Mouse (Mus musculus) forebrain, embryonic 16.5 days (tissue): ENCODE measurements at regions not wholly inside any gene's neighbourhood (a gene's known extent, or its start where the extent isn't known, plus 50 kb on each side); places are given as distances from the start of the nearest gene placed in this dataset.
A peak's percentile ranks its signal among the peaks of the same experiment; 100 is the strongest.
"Not testable (repeated sequence)": the region's sequence is repeated elsewhere in the genome, so short reads cannot be mapped to it uniquely, and the experiment has no call there.

ENCODE experiments used
- ATAC-seq: fragments of 200-750 bp; cut with Nextera tagmentation; 2 replicates; pipeline ENCODE4 v1.8.0; 2017; ENCODE audit warnings: mild to moderate bottlenecking, moderate library complexity
- H3K27ac ChIP-seq: fragments of 300-500 bp; sonication (generic); 2 replicates; pipeline ENCODE4 v1.5.1; 2014; ENCODE audit warnings: low read length, control low read depth
- H3K27me3 ChIP-seq: fragments of 300-500 bp; sonication (generic); replicated peaks from 2 replicates; pipeline ENCODE4 v1.6.1; 2014; ENCODE audit warnings: low read length; ENCODE audit not compliant: control insufficient read depth, insufficient read depth
- H3K36me3 ChIP-seq: fragments of 300-500 bp; sonication (generic); 2 replicates; pipeline ENCODE4 v1.6.1; 2014; ENCODE audit not compliant: control insufficient read depth, insufficient read depth
- H3K4me1 ChIP-seq: fragments of 300-500 bp; sonication (generic); replicated peaks from 2 replicates; pipeline ENCODE4 v1.6.1; 2014; ENCODE audit warnings: low read length; ENCODE audit not compliant: control insufficient read depth, insufficient read depth
- H3K4me2 ChIP-seq: fragments of 300-500 bp; sonication (generic); 2 replicates; pipeline ENCODE4 v1.6.1; 2014; ENCODE audit warnings: mild to moderate bottlenecking, low read length, control low read depth
- H3K4me3 ChIP-seq: fragments of 300-500 bp; sonication (generic); replicated peaks from 2 replicates; pipeline ENCODE4 v1.5.1; 2014; ENCODE audit warnings: mild to moderate bottlenecking, low read length, control low read depth
- H3K9ac ChIP-seq: fragments of 300-500 bp; sonication (generic); replicated peaks from 2 replicates; pipeline ENCODE4 v1.6.1; 2014; ENCODE audit warnings: low read depth, low read length, control low read depth
- H3K9me3 ChIP-seq: fragments of 300-500 bp; sonication (generic); 2 replicates; pipeline ENCODE4 v1.6.1; 2016; ENCODE audit warnings: low read length; ENCODE audit not compliant: control insufficient read depth
- WGBS: fragments of 180-500 bp; shearing (Covaris S2); extraction: QIAGEN DNeasy Blood & Tissue Kit; methylation state at CpG from one replicate; pipeline ENCODE4 v1.1.7; 2014; 5-methylcytosine and 5-hydroxymethylcytosine counted together

DNA sequence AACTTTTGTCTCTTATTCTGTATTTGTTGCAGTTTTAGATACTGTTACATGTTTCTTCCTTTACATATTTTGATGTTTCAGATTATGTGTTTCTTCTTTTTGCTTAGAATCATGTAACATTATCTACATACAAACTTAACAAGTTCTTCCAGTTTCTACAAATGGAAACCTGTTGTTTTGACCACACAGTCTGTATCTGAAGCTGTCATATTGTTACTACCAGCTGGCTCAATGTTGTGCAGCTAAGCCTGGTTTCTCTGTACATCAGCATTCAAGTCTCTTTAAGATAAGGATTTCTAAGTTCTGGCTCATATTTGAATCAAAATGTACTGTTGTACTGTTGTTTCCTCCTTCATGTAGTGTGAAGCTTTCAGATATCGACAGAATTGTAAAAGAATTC is 65.4 kb upstream of the Vps41 start:
- Histone ChIP-seq H3K4me1 (no peaks in the 10 kb centered on the region), H3K36me3 (no peaks in the 10 kb centered on the region), H3K4me3 (no peak overlapping the region), H3K9me3 (no peaks in the 10 kb centered on the region), H3K27ac (no peak overlapping the region), H3K9ac (no peak overlapping the region), H3K4me2 (no peak overlapping the region), H3K27me3 (no peaks in the 10 kb centered on the region)
- 96% methylated on average over 1 of the region's 1 CpGs for WGBS
- no peak for ATAC-seq

DNA sequence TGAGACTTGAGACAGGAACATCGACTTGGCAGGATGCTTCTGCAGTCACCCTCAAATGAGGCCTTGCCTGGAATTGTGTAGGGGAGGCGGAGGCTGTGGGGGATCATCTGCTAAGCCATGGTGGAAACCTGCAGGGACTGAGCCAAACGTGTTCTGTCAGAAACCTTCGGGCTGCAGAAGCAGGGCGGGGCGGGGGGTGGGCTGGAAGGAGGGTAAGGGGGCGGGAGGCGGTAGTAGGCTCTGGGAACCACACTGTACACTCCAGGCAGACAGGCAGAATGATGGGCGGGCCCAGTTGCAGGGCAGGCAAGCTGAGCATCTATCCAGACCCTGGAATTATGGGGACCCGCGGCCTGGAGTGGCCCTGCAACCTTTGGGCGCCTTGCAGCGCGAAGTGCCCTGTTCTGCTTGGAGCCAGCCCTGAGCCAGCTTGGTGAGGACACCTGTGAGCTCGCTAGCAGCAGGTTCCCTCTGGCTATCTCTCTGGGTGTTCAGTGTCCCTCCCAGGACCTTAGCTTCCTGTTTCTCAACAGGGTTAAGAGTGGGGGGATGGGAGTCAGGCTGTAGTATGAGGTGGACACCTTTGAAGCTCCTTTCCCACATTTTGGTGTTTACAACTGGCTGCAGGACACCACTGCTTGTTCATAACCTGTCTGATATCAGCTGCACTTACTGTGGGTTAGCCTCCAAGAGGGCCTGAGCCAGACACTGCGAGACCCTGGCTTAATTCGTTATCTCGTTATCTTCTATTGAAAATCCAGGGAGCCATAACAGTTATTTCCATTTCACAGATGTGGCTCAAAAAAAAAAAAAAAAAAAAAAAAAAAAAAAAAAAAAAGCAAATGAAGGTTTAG is 102.1 kb upstream of the Vps41 start:
- Histone ChIP-seq H3K36me3 (no peaks in the 10 kb centered on the region), H3K4me2 (peak overlapping the region; percentile 25), H3K9me3 (no peaks in the 10 kb centered on the region), H3K4me1 (peaks cover 6% of the 10 kb centered on the region), H3K4me3 (no peak overlapping the region), H3K27me3 (no peaks in the 10 kb centered on the region), H3K27ac (no peak overlapping the region), H3K9ac (no peak overlapping the region)
- 17% methylated on average over 18 of the region's 18 CpGs for WGBS
- peak; percentile 77 for ATAC-seq

DNA sequence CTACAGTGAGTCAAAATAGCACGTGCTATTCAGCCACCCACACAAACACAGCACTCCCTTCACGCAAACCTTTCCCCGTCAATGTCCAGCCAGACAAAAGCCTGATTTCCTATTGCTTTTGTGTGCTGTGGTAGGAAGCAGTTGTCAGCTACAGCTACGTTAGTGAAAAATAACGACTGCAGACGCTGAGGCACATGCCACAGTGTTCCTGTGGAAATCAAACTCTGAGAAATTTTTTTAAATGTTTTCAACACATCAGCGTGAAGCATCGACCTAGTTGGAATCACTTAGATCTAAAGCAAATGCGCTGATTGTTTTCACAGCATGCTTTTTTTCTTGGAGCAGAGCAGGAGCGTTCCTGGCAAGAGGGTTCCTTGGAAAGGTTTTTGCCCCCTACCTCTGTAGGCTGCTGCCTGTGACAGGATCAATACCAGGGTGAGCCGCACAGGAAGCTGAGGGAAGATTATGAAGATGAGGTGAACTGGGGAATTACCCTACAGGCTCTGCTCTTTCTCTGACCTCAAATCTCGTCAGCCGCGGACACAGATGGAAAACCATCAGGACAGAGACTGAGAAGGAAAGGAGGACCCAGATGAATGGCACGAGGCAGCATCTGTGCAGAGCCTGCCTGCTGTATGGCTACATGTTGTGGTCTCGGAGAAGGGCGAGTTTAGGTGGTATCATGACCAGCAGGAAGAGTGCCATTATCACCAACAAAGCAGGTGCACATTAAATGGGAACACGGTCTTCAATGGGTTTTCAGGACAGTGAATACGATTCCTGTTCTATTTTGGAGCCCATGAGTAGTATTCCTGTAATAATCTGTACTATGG is 136.2 kb upstream of the Vps41 start:
- WGBS, result 34% methylated on average over 19 of the region's 19 CpGs
- Histone ChIP-seq H3K4me3 (no peak overlapping the region), H3K4me1 (no peaks in the 10 kb centered on the region; the same call in 1 of the 2 replicates), H3K4me2 (peak overlapping the region; percentile 15; the same call in 1 of the 2 replicates), H3K27ac (no peak overlapping the region), H3K36me3 (no peaks in the 10 kb centered on the region), H3K27me3 (no peaks in the 10 kb centered on the region), H3K9ac (no peak overlapping the region), H3K9me3 (no peaks in the 10 kb centered on the region)
- ATAC-seq, result peak; percentile 63

GRCm38 (mm10) chr13:18576016-18576415 is 141.1 kb upstream of the Vps41 start:
- Histone ChIP-seq H3K36me3 (no peaks in the 10 kb centered on the region), H3K9me3 (no peaks in the 10 kb centered on the region), H3K27me3 (no peaks in the 10 kb centered on the region), H3K4me2 (no peak overlapping the region), H3K27ac (no peak overlapping the region), H3K4me1 (no peaks in the 10 kb centered on the region; the same call in 1 of the 2 replicates), H3K4me3 (no peak overlapping the region), H3K9ac (no peak overlapping the region)
- WGBS, result 68% methylated on average over 4 of the region's 4 CpGs
- no peak for ATAC-seq

- ATAC-seq, result no peak
- Histone ChIP-seq H3K4me3 (no peak overlapping the region), H3K27me3 (no peaks in the 10 kb centered on the region), H3K4me1 (no peaks in the 10 kb centered on the region; the same call in 1 of the 2 replicates), H3K4me2 (no peak overlapping the region), H3K9ac (no peak overlapping the region), H3K27ac (no peak overlapping the region), H3K9me3 (no peaks in the 10 kb centered on the region), H3K36me3 (no peaks in the 10 kb centered on the region)
- WGBS, result 2% methylated on average over 5 of the region's 5 CpGs
These were observed 141.5 kb upstream of the Vps41 start for GRCm38 (mm10) chr13:18575599-18575998.

- not testable (repeated sequence) for H3K27ac ChIP-seq, H3K9ac ChIP-seq, H3K4me2 ChIP-seq, H3K4me3 ChIP-seq, H3K27me3 ChIP-seq, H3K36me3 ChIP-seq, ATAC-seq, H3K9me3 ChIP-seq, H3K4me1 ChIP-seq
- 96% methylated on average over 4 of the region's 4 CpGs for WGBS
These were observed 144.5 kb upstream of the Pou6f2 start for GRCm38 (mm10) chr13:18542032-18542431.

- no peak overlapping the region for H3K4me3 ChIP-seq
- no peak overlapping the region for H3K4me2 ChIP-seq
- H3K36me3 ChIP-seq, result no peaks in the 10 kb centered on the region
- H3K27ac ChIP-seq, result no peak overlapping the region
- no peaks in the 10 kb centered on the region for H3K4me1 ChIP-seq
- no peaks in the 10 kb centered on the region for H3K27me3 ChIP-seq
- WGBS, result 65% methylated on average over 1 of the region's 1 CpGs
- no peak overlapping the region for H3K9ac ChIP-seq
- no peaks in the 10 kb centered on the region for H3K9me3 ChIP-seq
- ATAC-seq, result no peak
These were observed 133.0 kb upstream of the Pou6f2 start for GRCm38 (mm10) chr13:18530509-18530908.

- Histone ChIP-seq H3K27ac (no peak overlapping the region), H3K4me1 (peaks cover 6% of the 10 kb centered on the region), H3K27me3 (no peaks in the 10 kb centered on the region), H3K4me3 (peak overlapping the region; percentile 23), H3K9me3 (peaks cover 4% of the 10 kb centered on the region; the same call in 1 of the 2 replicates), H3K9ac (no peak overlapping the region), H3K4me2 (peak overlapping the region; percentile 42), H3K36me3 (no peaks in the 10 kb centered on the region)
- ATAC-seq, result 0 out of 2 replicates have a peak, but pooled peaks have one; percentile 31
- WGBS, result 17% methylated on average over 4 of the region's 4 CpGs
These were observed 100.7 kb upstream of the Pou6f2 start for GRCm38 (mm10) chr13:18498159-18498558.

DNA sequence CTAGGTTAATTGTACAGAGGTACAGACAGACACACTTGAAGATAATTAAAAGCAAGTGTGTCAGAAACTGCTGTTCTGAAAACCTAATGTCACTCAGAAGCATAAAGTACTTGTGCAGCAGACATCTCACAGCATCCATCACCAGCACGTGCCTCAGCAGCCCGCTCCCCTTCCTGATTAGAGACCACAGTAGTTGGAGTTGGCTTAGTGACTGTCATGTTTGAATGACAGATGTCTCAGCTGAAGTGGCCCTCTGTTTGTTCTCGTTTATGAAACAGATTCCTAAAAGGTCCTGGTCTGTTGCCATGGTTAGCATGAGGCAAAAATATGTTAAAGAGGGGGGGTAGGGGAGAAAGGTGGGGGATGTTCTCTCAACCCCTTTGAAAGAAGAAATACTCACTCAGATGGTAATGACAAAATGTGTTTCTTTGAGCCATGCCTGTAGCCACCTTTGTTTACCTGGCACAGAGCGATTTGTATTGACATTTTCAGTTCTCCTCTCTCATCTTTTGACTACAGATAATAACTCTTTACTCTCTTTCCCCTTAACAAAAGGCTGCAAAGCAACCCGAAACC is 100.2 kb upstream of the Pou6f2 start:
- WGBS, result 7% methylated on average over 5 of the region's 5 CpGs
- no peaks in the 10 kb centered on the region for H3K36me3 ChIP-seq
- ATAC-seq, result peak; percentile 79
- peaks cover 6% of the 10 kb centered on the region for H3K4me1 ChIP-seq
- H3K9ac ChIP-seq, result no peak overlapping the region
- no peak overlapping the region for H3K27ac ChIP-seq
- H3K4me2 ChIP-seq, result peak overlapping the region; percentile 42
- peaks cover 4% of the 10 kb centered on the region; the same call in 1 of the 2 replicates for H3K9me3 ChIP-seq
- H3K27me3 ChIP-seq, result no peaks in the 10 kb centered on the region
- peak overlapping the region; percentile 23 for H3K4me3 ChIP-seq
